ENCODE assay signal across 16 mouse cellular contexts in genomic region chr7:36656401-36656800, GRCm38 (mm10).
"Had no signal": no experiment of that assay in that cellular context is flagged by ENCODE, and none has a peak within 500 bp of the region (broad histone marks: within the 10 kb centered on the region; RNA-seq: fewer than 3 reads in every experiment).

No protein-coding gene starts in this region.

- H3K4me1 ChIP-seq: neural tube, embryonic 15.5 days; stomach, embryonic 15.5 days had no signal

- H3K27me3 ChIP-seq: neural tube, embryonic 13.5 days; neural tube, embryonic 15.5 days; stomach, embryonic 15.5 days had no signal

- H3K27ac ChIP-seq: neural tube, embryonic 13.5 days; neural tube, embryonic 15.5 days; stomach, embryonic 15.5 days; stomach, postnatal 0 days had no signal

- H3K9ac ChIP-seq: neural tube, embryonic 13.5 days; neural tube, embryonic 15.5 days; stomach, embryonic 15.5 days had no signal

- H3K9me3 ChIP-seq: neural tube, embryonic 13.5 days; neural tube, embryonic 15.5 days; stomach, embryonic 15.5 days had no signal

- DNase-seq: retina, postnatal 1 day; right cerebral cortex, adult 18-20 months; right cerebral cortex, postnatal 14 days; right cerebral cortex, postnatal 25 days; right cerebral cortex, postnatal 4 days; spleen, adult 18-20 months; thymus, adult 18-20 months; thymus, adult 2 months; thymus, postnatal 14 days; thymus, postnatal 25 days; thymus, postnatal 36 days; thymus, postnatal 4 days had no signal

- H3K4me3 ChIP-seq: neural tube, embryonic 13.5 days; neural tube, embryonic 15.5 days; stomach, embryonic 15.5 days had no signal

- H3K36me3 ChIP-seq: neural tube, embryonic 13.5 days; neural tube, embryonic 15.5 days; stomach, embryonic 15.5 days had no signal

- H3K4me2 ChIP-seq: neural tube, embryonic 13.5 days; neural tube, embryonic 15.5 days; stomach, embryonic 15.5 days had no signal
